24 mouse cellular contexts compared by ENCODE assay signal in genomic region chr13:33921699-33922098, GRCm38 (mm10). TPM values are rescaled to one million over a fixed set of nuclear protein-coding genes. Genes with fewer than 3 reads are reported as not detected.
"Had no signal": no experiment of that assay in that cellular context is flagged by ENCODE, and none has a peak within 500 bp of the region (broad histone marks: within the 10 kb centered on the region; RNA-seq: fewer than 3 reads in every experiment).

No protein-coding gene starts in this region.

- H3K9me3 ChIP-seq: kidney, embryonic 15.5 days; limb, embryonic 12.5 days; limb, embryonic 15.5 days; midbrain, embryonic 12.5 days; neural tube, embryonic 13.5 days had no signal

- DNase-seq: kidney, adult 11 months; kidney, postnatal 10 days; layer of hippocampus, postnatal 36 days; left cerebral cortex, postnatal 4 days; liver, postnatal 0 days; lung, embryonic 14.5 days; right cerebral cortex, postnatal 14 days; right cerebral cortex, postnatal 4 days; thymus, adult 2 months; thymus, postnatal 14 days; thymus, postnatal 4 days had no signal

- H3K4me1 ChIP-seq: kidney, embryonic 15.5 days; limb, embryonic 12.5 days; limb, embryonic 15.5 days; midbrain, embryonic 12.5 days; neural tube, embryonic 13.5 days had no signal

- H3K4me2 ChIP-seq: kidney, embryonic 15.5 days; limb, embryonic 12.5 days; limb, embryonic 15.5 days; liver, embryonic 11.5 days; lung, embryonic 14.5 days; midbrain, embryonic 12.5 days; neural tube, embryonic 13.5 days had no signal

- H3K27ac ChIP-seq: kidney, embryonic 15.5 days; left cerebral cortex, adult 2 months; limb, embryonic 12.5 days; limb, embryonic 15.5 days; liver, embryonic 14.5 days; midbrain, embryonic 12.5 days; neural tube, embryonic 13.5 days had no signal

- H3K27me3 ChIP-seq: kidney, embryonic 15.5 days; limb, embryonic 12.5 days; limb, embryonic 15.5 days; midbrain, embryonic 12.5 days; neural tube, embryonic 13.5 days had no signal

- ATAC-seq: liver, postnatal 0 days; lung, postnatal 0 days; midbrain, embryonic 16.5 days had no signal

- H3K9ac ChIP-seq: kidney, embryonic 15.5 days; limb, embryonic 12.5 days; limb, embryonic 15.5 days; liver, embryonic 14.5 days; liver, postnatal 0 days; lung, embryonic 14.5 days; midbrain, embryonic 12.5 days; neural tube, embryonic 13.5 days had no signal

- H3K4me3 ChIP-seq: kidney, embryonic 15.5 days; left cerebral cortex, adult 2 months; limb, embryonic 12.5 days; limb, embryonic 15.5 days; midbrain, embryonic 12.5 days; myocyte; neural tube, embryonic 13.5 days had no signal

RNA-seq across cellular contexts. Expression of gene Serpinb6c, which starts 16.2 kb away (rescaled TPM):
- polyA plus RNA-seq: liver, embryonic 11.5 days; liver, embryonic 14.5 days; liver, postnatal 0 days; lung, embryonic 14.5 days; lung, postnatal 0 days; midbrain, embryonic 12.5 days; spleen, adult 2 months; stomach, embryonic 16.5 days had no signal
